Mouse (Mus musculus) ES-Bruce4 (cell line): ENCODE measurements around the gene Rapgef4.

ENCODE experiments used
- CTCF ChIP-seq: IDR thresholded peaks from one replicate; pipeline ENCODE4 v1.8.1; 2011; ENCODE audit warnings: low read depth, low read length
- EP300 ChIP-seq: IDR thresholded peaks from 2 replicates; pipeline ENCODE4 v1.6.1; 2011; ENCODE audit warnings: low read depth, low read length; ENCODE audit not compliant: insufficient read depth
- POLR2A ChIP-seq: IDR thresholded peaks from one replicate; pipeline ENCODE4 v1.8.1; 2011; ENCODE audit warnings: low read length; ENCODE audit not compliant: insufficient read depth

- TF ChIP-seq CTCF: no peak
- TF ChIP-seq EP300: no peak
- no peak for TF ChIP-seq POLR2A
Measured at GRCm38 (mm10) chr2:72155102-72155773, 174.2 kb downstream of the Rapgef4 start.
